Mouse (Mus musculus) CD4-positive naive resting alpha-beta T cell, adult 57 days (primary cell): Measurements from ENCODE around the gene Olfr1417. TPM values are rescaled to one million over a fixed set of nuclear protein-coding genes. Genes with fewer than 3 reads are reported as not detected.

Experiments
- total RNA-seq: library from RNA; stranded (reverse); gene quantifications from one replicate; pipeline ENCODE4 v1.2.4, GENCODE M21; 2023

Olfr1417 gene
- not detected for total RNA-seq

DNA sequence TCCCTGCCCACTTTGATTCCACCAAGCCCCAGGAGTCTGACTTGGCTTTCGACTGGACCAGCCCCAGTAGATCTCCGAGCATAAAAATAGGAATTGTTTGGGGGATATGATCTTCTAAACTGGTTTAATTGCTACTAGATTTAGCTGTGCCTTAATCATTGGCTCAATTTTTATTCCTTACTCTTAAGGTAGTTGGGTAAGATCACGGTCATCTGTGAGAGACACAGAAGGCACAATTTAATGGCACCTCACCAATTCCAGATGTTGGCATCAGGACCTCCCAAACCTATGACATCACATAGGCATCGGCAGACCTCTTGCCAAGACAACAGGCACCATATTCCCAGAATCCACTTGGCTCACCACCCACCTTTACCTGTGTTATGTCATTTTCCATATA lies at the start of gene Olfr1417:
TSS of gene Olfr1417 (minus strand) at position 101 of the 400 bp plus-strand sequence.

DNA sequence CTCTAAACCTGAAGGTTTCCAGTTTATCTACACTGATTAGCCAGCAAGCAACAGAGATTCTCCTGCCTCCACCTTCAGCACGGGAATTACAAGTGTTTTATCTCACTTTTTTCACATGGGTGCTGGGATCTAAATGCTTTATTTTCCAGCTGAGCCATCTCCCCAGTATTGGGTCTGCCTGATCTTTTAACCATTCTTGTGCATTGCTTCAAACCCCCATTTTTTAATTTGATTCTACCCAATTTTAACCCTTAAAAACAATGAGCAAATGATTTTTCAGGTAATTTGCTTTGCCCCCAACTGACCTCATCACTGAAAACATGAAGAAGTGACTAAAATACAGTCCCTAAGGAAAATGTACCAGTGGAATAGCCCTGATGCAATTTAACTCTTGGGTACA lies 47.2 kb upstream of the Olfr1417 start, which contains the start of gene Olfr1420:
TSS of gene Olfr1420 (plus strand) at position 301 of the 400 bp plus-strand sequence.

GRCm38 (mm10) chr19:11875006-11875405 lies 36.0 kb upstream of the Olfr1417 start, which contains the start of gene Olfr1419:
TSS of gene Olfr1419 (minus strand) at chr19:11875106.

GRCm38 (mm10) chr19:11860966-11861365 lies 21.9 kb upstream of the Olfr1417 start, which contains the start of gene Olfr1418:
TSS of gene Olfr1418 (minus strand) at chr19:11861066.

DNA sequence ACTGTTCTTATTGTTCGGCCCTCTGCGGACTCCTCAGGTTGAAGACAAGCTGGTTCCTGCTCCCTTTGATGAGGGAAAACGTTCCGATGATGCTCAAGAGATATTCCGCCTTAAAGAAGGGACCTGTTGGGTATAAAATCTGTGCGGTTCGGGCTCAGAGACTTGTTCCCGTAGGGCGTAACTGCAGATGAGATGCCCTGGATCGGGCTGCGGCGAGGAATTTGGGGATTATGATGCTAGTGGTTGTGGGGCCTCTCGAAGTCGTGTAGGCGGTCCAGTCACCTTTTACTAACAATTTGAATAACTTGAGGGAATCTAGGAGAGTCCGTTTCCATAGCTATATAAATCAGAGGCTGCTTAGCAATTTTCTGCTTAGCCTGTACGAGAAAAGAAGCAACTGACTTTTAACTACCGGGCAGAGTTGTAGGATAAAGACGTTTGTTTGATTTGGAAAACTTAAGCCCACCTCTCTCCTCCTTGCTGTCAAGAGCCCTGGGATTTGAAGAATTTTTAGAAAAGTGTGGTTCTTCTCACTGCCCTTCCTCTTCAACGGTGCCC lies 19.8 kb downstream of the Olfr1417 start, which contains the start of gene Stx3:
TSS of gene Stx3 (minus strand) at position 261 of the 558 bp plus-strand sequence.

Other genes with a start within 250 kb of the Olfr1417 start
- gene Ms4a6d, start 234.4 kb downstream of the Olfr1417 start, total RNA-seq: 9.2 TPM
- gene Ms4a2, start 215.5 kb downstream of the Olfr1417 start, total RNA-seq: not detected
- gene Ms4a3, start 198.4 kb downstream of the Olfr1417 start, total RNA-seq: not detected
- gene Oosp2, start 178.7 kb downstream of the Olfr1417 start, total RNA-seq: not detected
- gene Oosp1, start 148.1 kb downstream of the Olfr1417 start, total RNA-seq: 1.4 TPM
- gene Oosp3, start 142.2 kb downstream of the Olfr1417 start, total RNA-seq: not detected
- gene Gif, start 91.7 kb downstream of the Olfr1417 start, total RNA-seq: not detected
- 22.4 TPM for gene Mrpl16, start 68.8 kb downstream of the Olfr1417 start, total RNA-seq
- 9.5 TPM for gene Stx3, start 19.8 kb downstream of the Olfr1417 start, total RNA-seq
- gene Olfr1418, start 21.8 kb upstream of the Olfr1417 start, total RNA-seq: not detected
- not detected for gene Olfr1419, start 35.9 kb upstream of the Olfr1417 start, total RNA-seq
- not detected for gene Olfr1420, start 47.3 kb upstream of the Olfr1417 start, total RNA-seq
- gene Patl1, start 73.2 kb upstream of the Olfr1417 start, total RNA-seq: 54.0 TPM
- gene Osbp, start 126.7 kb upstream of the Olfr1417 start, total RNA-seq: 44.4 TPM
- gene Olfr1423, start 202.1 kb upstream of the Olfr1417 start, total RNA-seq: not detected
- not detected for gene Olfr1424, start 223.5 kb upstream of the Olfr1417 start, total RNA-seq
- not detected for gene Olfr1425, start 238.5 kb upstream of the Olfr1417 start, total RNA-seq